Mouse (Mus musculus): ENCODE measurements at regions not wholly inside any gene's neighbourhood (a gene's known extent, or its start where the extent isn't known, plus 50 kb on each side); places are given as distances from the start of the nearest gene placed in this dataset.
"Not testable (repeated sequence)": the region's sequence is repeated elsewhere in the genome, so short reads cannot be mapped to it uniquely, and the experiment has no call there.

DNA sequence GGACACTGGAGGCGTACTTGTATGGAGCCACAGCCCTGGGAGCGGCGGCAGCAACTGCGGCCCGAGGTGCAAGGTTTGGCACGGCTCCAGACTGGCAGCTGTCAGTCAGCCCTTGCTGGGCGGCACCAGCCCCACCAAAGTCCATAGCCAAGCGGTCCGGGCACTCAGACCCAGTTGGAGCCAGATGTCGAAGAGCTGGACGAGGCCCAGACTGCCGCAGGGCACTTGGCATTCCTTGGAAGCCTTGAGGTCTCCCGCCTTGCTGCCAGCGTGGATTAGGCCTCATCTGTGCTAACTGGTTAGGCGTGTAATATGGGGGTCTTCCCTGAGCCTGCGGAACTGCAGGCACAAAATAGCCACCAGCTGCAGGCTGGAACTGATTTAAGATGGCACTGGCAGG is 1425.7 kb upstream of the Pcdh20 start:
- not testable (repeated sequence) for H3K27me3 ChIP-seq (ENCODE audit: control insufficient read depth in 1 of 2, insufficient read depth in 2 of 2, low read length in 2 of 2); H3K79me2 ChIP-seq (ENCODE audit: control insufficient read depth, insufficient read depth, low read length, poor library complexity); H3K27ac ChIP-seq (ENCODE audit: control insufficient read depth, low read depth, low read length); H3K4me3 ChIP-seq (ENCODE audit: control insufficient read depth in 1 of 2, insufficient read depth in 1 of 2, low read depth in 2 of 2, low read length in 2 of 2); H3K9ac ChIP-seq (ENCODE audit: control insufficient read depth, low read depth, low read length, poor library complexity, severe bottlenecking); H3K9me3 ChIP-seq (replicated peaks; ENCODE audit: insufficient read depth, low read length); DNase-seq (ENCODE audit: low read depth, low spot score); H3K36me3 ChIP-seq (ENCODE audit: control insufficient read depth in 1 of 2, insufficient read depth in 2 of 2, low read length in 2 of 2); H3K4me1 ChIP-seq (ENCODE audit: control insufficient read depth in 1 of 2, insufficient read depth in 2 of 2, low read length in 2 of 2)

Data from MEL (cell line).